Mouse (Mus musculus) left cerebral cortex, adult 6 months (tissue): ENCODE results near the gene Cers6. TPM values are rescaled to one million over a fixed set of nuclear protein-coding genes. Genes with fewer than 3 reads are reported as not detected.

Experiments used
- long read RNA-seq, 2 experiments: library from polyadenylated mRNA; unstranded; transcript quantifications; one replicate each; pipeline ENCODE4 v2.0.0; 2019 to 2020
- polyA plus RNA-seq: library from polyadenylated mRNA; unstranded; fragments of <200 nt; fragmentation: Nextera tagmentation; gene quantifications from 2 replicates; pipeline ENCODE4 v1.2.3, GENCODE M21; 2021

The Cers6 gene
- polyA plus RNA-seq, result 16.7 and 21.9 TPM in 2 replicates
- long read RNA-seq, experiment 1, partial matches to known transcripts, result 4 of 27 reads
- long read RNA-seq, experiment 1, other reads (novel, unspliced or antisense), result 20 of 27 reads
- long read RNA-seq, experiment 2, partial matches to known transcripts, result 1 of 13 reads
- long read RNA-seq, experiment 2, other reads (novel, unspliced or antisense), result 9 of 13 reads

GRCm38 (mm10) chr2:68860904-68861685, at the start of gene Cers6:
Gene Cers6 (plus strand): TSS chr2:68861441.

DNA sequence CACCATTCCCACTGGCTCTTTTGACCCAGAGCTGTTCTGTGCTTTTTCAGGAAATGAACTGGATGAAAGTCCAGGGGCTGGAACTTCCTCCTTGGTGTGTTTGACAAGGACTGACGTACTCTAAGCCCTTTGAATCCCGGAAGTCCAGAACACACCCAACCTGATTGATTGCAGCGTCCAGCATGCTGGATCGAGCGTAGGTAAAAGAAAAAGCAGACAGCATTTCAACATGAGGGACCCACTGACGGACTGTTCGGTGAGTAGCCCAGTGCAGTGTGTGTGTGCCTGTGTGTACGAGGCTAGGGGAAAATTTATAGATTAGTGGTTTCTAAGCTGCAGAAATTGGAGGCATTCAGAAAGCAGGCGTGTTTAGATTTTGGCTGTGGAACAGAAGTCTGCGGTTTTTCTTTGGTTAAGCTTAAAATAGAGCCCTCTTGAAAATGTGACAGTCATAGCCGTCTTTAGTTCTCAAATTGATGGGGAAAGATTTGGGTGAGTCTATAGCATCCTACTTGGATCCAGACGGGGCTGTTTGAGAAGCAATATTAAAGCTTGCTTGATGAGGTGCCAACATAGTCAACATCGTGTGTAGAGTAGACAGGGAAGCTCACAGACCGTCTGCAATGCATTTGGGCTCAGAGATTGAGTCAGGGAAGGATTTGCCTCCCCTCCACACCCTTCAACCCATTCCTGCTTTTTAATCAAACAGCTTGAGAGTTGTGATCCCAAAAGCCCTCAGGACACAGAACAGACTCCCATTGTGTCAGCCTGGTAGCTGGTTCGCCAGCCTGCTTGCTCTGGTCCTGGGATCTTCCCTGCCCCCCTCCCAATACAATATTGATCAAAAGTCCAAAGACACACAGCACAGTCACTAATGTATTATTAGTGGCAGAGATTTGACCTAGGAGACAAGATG, 274.7 kb downstream of the Cers6 start, which contains the start of gene Nostrin:
TSS of gene Nostrin (plus strand) at position 140 of the 916 bp plus-strand sequence.

Other genes with a start within 250 kb of the Cers6 start
- gene 4932414N04Rik, start 205.0 kb upstream of the Cers6 start, polyA plus RNA-seq, result not detected in 2 replicates